Mouse (Mus musculus): Measurements from ENCODE around the gene Slc45a3. TPM values are rescaled to one million over a fixed set of nuclear protein-coding genes. Genes with fewer than 3 reads are reported as not detected.
A peak's percentile ranks its signal among the peaks of the same experiment; 100 is the strongest.

Slc45a3 gene
- polyA plus RNA-seq, 1 experiment from 2014 or later: 2.2 TPM

DNA sequence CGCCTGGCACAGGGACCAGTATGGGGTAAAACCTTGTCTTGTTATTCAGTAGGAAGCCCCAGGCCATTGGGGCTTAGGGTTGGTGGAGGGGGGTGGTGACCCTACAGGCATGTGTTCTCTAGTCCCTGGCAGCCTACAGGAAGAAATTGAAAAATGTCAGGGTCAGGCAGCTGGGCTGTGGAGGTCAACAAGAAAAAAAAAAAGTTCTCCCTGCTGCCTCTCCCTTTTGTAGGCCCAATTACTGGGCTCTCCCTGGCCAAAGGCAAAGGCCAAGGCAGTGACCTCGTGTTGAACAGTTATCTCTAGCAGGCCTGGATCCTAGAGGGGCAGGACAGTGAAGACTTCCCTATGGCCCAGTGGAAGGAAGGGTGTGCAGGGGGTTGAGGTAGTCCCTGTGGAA lies 17.7 kb downstream of the Slc45a3 start:
- H3K4me1 ChIP-seq (replicated peaks): no peaks in the 10 kb centered on the region
- no peak for ATAC-seq (ENCODE audit: insufficient number of reproducible peaks, insufficient read depth, low FRiP score, low TSS enrichment, low read depth)
- no peak overlapping the region for H3K9ac ChIP-seq (replicated peaks)

GRCm38 (mm10) chr1:131981378-131982013 lies 18.7 kb downstream of the Slc45a3 start:
- no peaks in the 10 kb centered on the region for H3K4me1 ChIP-seq (replicated peaks)
- peaks cover 6% of the 10 kb centered on the region; the same call in 1 of the 2 replicates for H3K27me3 ChIP-seq
- peak; percentile 41 for ATAC-seq (ENCODE audit: insufficient number of reproducible peaks, insufficient read depth, low FRiP score, low TSS enrichment, low read depth)
- 53% methylated on average over 12 of the region's 12 CpGs for WGBS
- H3K36me3 ChIP-seq: no peaks in the 10 kb centered on the region
- H3K9me3 ChIP-seq: no peaks in the 10 kb centered on the region
- H3K4me3 ChIP-seq (replicated peaks): no peak overlapping the region
- H3K9ac ChIP-seq (replicated peaks): no peak overlapping the region
- no peak overlapping the region for H3K4me2 ChIP-seq
- no peak overlapping the region for H3K27ac ChIP-seq

More for the DNA sequence above, 17.7 kb downstream of the Slc45a3 start:
- no peaks in the 10 kb centered on the region for H3K36me3 ChIP-seq
- H3K27me3 ChIP-seq: peaks cover 6% of the 10 kb centered on the region; the same call in 1 of the 2 replicates
- no peak overlapping the region for H3K27ac ChIP-seq
- H3K4me3 ChIP-seq (replicated peaks): no peak overlapping the region
- no peak overlapping the region for H3K4me2 ChIP-seq
- H3K9me3 ChIP-seq: no peaks in the 10 kb centered on the region
- WGBS: 26% methylated on average over 2 of the region's 2 CpGs

DNA sequence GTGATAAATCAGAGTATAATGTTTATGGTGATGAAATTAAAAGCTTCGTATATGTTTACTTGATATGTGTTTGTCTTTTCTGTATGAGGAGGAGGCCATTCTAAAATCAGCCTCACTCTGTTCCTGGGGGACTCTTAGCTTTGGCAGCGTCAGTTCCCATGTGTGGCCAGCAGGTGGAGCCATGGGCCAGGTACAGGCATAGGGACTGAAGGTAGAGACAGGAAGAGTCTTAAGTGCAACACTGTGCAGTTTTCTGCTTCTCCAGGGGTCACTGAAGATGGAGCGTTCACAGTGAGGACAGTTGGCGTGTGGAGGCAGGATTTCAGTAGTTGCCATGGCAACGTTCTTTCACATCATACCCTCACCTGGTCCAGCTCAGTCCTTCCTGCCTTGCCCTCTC lies 20.1 kb downstream of the Slc45a3 start:
- WGBS: 6% methylated on average over 5 of the region's 5 CpGs
- no peak overlapping the region for H3K4me2 ChIP-seq
- ATAC-seq (ENCODE audit: insufficient number of reproducible peaks, insufficient read depth, low FRiP score, low TSS enrichment, low read depth): peak; percentile 64; the same call in 1 of the 2 replicates

GRCm38 (mm10) chr1:131983806-131984205 lies 21.0 kb downstream of the Slc45a3 start:
- whole genome bisulfite sequencing: 80% methylated on average over 2 of the region's 2 CpGs
- ATAC-seq (ENCODE audit: insufficient number of reproducible peaks, insufficient read depth, low FRiP score, low TSS enrichment, low read depth): no peak
- Histone ChIP-seq H3K4me3 (replicated peaks) (no peak overlapping the region), H3K9ac (replicated peaks) (no peak overlapping the region), H3K27ac (no peak overlapping the region), H3K9me3 (no peaks in the 10 kb centered on the region), H3K4me1 (replicated peaks) (no peaks in the 10 kb centered on the region), H3K27me3 (no peaks in the 10 kb centered on the region), H3K36me3 (no peaks in the 10 kb centered on the region), H3K4me2 (no peak overlapping the region)

More for the DNA sequence above, 20.1 kb downstream of the Slc45a3 start:
- Histone ChIP-seq H3K27ac (no peak overlapping the region), H3K27me3 (peaks cover 6% of the 10 kb centered on the region; the same call in 1 of the 2 replicates), H3K9me3 (no peaks in the 10 kb centered on the region), H3K4me1 (replicated peaks) (no peaks in the 10 kb centered on the region), H3K36me3 (no peaks in the 10 kb centered on the region), H3K9ac (replicated peaks) (no peak overlapping the region), H3K4me3 (replicated peaks) (no peak overlapping the region)

- ATAC-seq (ENCODE audit: insufficient number of reproducible peaks, insufficient read depth, low FRiP score, low TSS enrichment, low read depth): no peak
- Histone ChIP-seq H3K4me2 (no peak overlapping the region), H3K4me1 (replicated peaks) (no peaks in the 10 kb centered on the region), H3K9me3 (no peaks in the 10 kb centered on the region), H3K36me3 (no peaks in the 10 kb centered on the region), H3K27me3 (no peaks in the 10 kb centered on the region), H3K9ac (replicated peaks) (no peak overlapping the region), H3K4me3 (replicated peaks) (no peak overlapping the region), H3K27ac (no peak overlapping the region)
- WGBS: 80% methylated on average over 15 of the region's 15 CpGs
Measured at GRCm38 (mm10) chr1:131987432-131987831, 24.7 kb downstream of the Slc45a3 start.

DNA sequence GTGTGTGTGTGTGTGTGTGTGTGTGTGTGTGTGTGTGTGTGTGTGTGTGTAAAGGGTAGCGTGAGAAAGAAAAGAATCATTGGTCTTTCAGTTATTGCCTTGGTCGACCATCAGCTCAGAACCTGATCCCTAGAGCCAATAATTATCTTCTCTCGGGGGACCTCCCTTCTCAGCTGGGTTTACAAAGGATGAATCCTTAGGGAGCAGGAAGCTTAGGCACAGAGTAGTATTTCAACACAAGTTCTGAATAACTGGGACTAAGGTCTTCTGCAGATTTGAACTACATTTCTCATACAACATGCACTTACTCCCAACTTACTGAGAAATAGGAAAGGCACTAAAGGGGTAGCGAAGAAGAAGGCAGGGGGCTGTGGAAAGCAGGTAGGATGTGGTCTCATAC lies 26.7 kb downstream of the Slc45a3 start:
- Histone ChIP-seq H3K4me1 (replicated peaks) (no peaks in the 10 kb centered on the region), H3K27me3 (no peaks in the 10 kb centered on the region), H3K27ac (no peak overlapping the region), H3K9me3 (no peaks in the 10 kb centered on the region), H3K9ac (replicated peaks) (no peak overlapping the region), H3K4me3 (replicated peaks) (no peak overlapping the region), H3K4me2 (no peak overlapping the region), H3K36me3 (no peaks in the 10 kb centered on the region)
- ATAC-seq (ENCODE audit: insufficient number of reproducible peaks, insufficient read depth, low FRiP score, low TSS enrichment, low read depth): no peak
- WGBS: 67% methylated on average over 4 of the region's 4 CpGs

GRCm38 (mm10) chr1:131990083-131990760 lies 27.5 kb downstream of the Slc45a3 start:
- Histone ChIP-seq H3K4me2 (no peak overlapping the region), H3K4me1 (replicated peaks) (no peaks in the 10 kb centered on the region), H3K36me3 (no peaks in the 10 kb centered on the region), H3K4me3 (replicated peaks) (no peak overlapping the region), H3K9ac (replicated peaks) (no peak overlapping the region), H3K9me3 (no peaks in the 10 kb centered on the region), H3K27ac (no peak overlapping the region), H3K27me3 (no peaks in the 10 kb centered on the region)
- no peak for ATAC-seq (ENCODE audit: insufficient number of reproducible peaks, insufficient read depth, low FRiP score, low TSS enrichment, low read depth)
- WGBS: 81% methylated on average over 9 of the region's 9 CpGs

- no peaks in the 10 kb centered on the region for H3K27me3 ChIP-seq
- H3K9ac ChIP-seq (replicated peaks): no peak overlapping the region
- H3K27ac ChIP-seq: no peak overlapping the region
- no peak overlapping the region for H3K4me3 ChIP-seq (replicated peaks)
- no peak for ATAC-seq (ENCODE audit: insufficient number of reproducible peaks, insufficient read depth, low FRiP score, low TSS enrichment, low read depth)
- H3K36me3 ChIP-seq: no peaks in the 10 kb centered on the region
- WGBS: 78% methylated on average over 7 of the region's 7 CpGs
- H3K4me1 ChIP-seq (replicated peaks): no peaks in the 10 kb centered on the region
- H3K9me3 ChIP-seq: no peaks in the 10 kb centered on the region
- no peak overlapping the region for H3K4me2 ChIP-seq
Measured at GRCm38 (mm10) chr1:131992561-131993001, 29.8 kb downstream of the Slc45a3 start.

GRCm38 (mm10) chr1:131993169-131994040 lies 30.6 kb downstream of the Slc45a3 start:
- Histone ChIP-seq H3K9me3 (no peaks in the 10 kb centered on the region), H3K4me1 (replicated peaks) (no peaks in the 10 kb centered on the region), H3K4me2 (no peak overlapping the region), H3K27me3 (no peaks in the 10 kb centered on the region), H3K36me3 (no peaks in the 10 kb centered on the region), H3K4me3 (replicated peaks) (no peak overlapping the region), H3K27ac (no peak overlapping the region), H3K9ac (replicated peaks) (no peak overlapping the region)
- WGBS: 85% methylated on average over 12 of the region's 12 CpGs
- no peak for ATAC-seq (ENCODE audit: insufficient number of reproducible peaks, insufficient read depth, low FRiP score, low TSS enrichment, low read depth)

DNA sequence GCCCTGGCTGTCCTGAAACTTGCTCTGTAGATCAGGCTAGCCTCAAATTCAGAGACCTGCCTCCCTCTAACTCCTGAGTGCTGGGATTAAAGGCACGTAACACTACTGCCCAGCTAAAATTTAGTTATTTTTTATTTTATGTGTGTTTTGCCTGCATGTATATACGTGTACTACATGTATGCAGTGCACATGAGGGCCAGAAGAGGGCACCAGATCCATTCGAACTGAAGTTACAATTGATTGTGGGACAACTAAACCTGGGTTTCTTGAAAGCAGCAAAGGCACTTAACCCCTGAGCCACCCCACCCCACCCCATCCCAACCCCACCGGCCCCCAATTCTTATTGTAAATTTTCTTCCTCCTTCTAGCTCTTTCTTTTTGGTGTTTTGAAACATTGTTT lies 32.3 kb downstream of the Slc45a3 start:
- WGBS: 40% methylated on average over 4 of the region's 4 CpGs
- no peaks in the 10 kb centered on the region for H3K27me3 ChIP-seq
- H3K27ac ChIP-seq: no peak overlapping the region
- no peaks in the 10 kb centered on the region for H3K9me3 ChIP-seq
- H3K4me1 ChIP-seq (replicated peaks): no peaks in the 10 kb centered on the region
- H3K4me2 ChIP-seq: no peak overlapping the region
- H3K4me3 ChIP-seq (replicated peaks): no peak overlapping the region
- ATAC-seq (ENCODE audit: insufficient number of reproducible peaks, insufficient read depth, low FRiP score, low TSS enrichment, low read depth): no peak
- H3K9ac ChIP-seq (replicated peaks): no peak overlapping the region
- H3K36me3 ChIP-seq: no peaks in the 10 kb centered on the region

DNA sequence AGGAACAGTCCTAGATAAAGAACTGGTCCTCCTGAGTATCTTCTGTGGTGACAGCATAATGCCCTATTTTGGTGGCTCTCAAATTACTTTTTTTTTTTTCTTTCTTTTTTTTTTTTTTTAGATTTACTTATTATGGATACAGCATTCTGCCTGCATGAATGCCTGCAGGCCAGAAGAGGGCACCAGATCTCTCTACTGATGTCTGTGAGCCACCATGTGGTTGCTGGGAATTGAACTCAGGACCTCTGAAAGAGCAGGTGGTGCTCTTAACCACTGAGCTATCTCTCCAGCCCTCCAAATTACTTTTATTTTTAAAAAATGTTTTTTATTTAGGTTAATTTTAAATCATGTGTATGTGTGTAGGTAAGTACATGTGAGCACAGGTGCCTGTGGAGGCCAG lies 37.7 kb downstream of the Slc45a3 start:
- Histone ChIP-seq H3K4me3 (replicated peaks) (no peak overlapping the region), H3K27ac (no peak overlapping the region), H3K36me3 (no peaks in the 10 kb centered on the region), H3K4me2 (no peak overlapping the region), H3K9me3 (no peaks in the 10 kb centered on the region), H3K4me1 (replicated peaks) (no peaks in the 10 kb centered on the region), H3K9ac (replicated peaks) (no peak overlapping the region), H3K27me3 (no peaks in the 10 kb centered on the region)
- no peak for ATAC-seq (ENCODE audit: insufficient number of reproducible peaks, insufficient read depth, low FRiP score, low TSS enrichment, low read depth)

All from limb, embryonic 12.5 days (tissue).